Mouse (Mus musculus): ENCODE measurements at regions not wholly inside any gene's neighbourhood (a gene's known extent, or its start where the extent isn't known, plus 50 kb on each side); places are given as distances from the start of the nearest gene placed in this dataset.
A peak's percentile ranks its signal among the peaks of the same experiment; 100 is the strongest.

- DNase-seq (ENCODE audit: low read depth, low spot score), result no peak
These were observed 62.5 kb upstream of the Ube2e1 start for GRCm38 (mm10) chr14:18394071-18394745.

DNA sequence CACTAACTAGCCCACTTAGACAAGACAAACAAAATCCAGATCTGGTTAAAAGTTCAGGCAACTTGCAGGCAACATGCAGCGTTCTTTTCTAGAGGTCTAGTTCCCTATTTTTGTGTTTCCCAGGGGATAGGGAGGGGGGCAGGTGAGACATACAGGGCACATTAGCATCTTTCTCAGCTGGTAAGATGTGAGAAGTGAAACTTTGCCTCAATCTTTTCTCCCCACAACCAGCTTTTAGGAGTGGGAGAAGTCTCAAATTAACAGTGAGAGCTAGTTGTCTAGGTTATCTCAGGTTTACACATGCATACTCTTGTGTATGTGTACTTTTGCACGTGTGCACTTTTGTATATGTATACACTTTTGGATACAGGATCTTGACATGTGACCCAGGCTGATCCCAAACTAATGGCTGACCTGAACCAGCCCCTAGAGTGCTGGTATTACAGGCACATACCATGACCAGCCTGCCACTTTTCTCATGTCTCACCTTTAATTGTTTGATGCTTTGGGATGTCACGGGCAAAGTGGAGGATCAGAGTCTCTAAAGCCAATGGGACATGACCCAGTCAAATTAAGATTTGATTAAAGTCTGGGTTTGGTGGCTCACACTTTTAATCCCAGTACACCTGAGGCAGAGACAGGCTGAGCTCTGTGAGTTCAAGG lies 60.3 kb upstream of the Ube2e1 start:
- no peak for DNase-seq (ENCODE audit: low read depth, low spot score)

DNA sequence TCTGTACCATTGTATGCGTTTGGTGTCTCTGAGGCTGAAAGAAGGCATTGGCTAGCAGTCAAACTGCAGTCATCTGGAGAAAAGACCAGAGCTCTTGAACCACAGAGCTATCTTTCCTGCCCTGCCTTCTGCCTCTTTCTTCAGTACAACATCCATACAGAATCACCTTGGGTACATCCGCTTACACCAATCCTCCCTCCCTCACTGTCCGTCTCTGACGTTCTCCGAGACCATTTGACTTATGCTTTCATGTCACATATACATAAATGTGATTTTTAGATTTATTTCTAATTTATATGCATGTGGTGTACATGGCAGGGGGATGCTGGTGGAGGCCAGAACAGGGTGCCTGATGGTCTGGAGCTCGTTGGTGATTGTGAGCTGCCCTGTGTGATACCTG lies 57.7 kb upstream of the Ube2e1 start:
- DNase-seq (ENCODE audit: low read depth, low spot score), result no peak

DNA sequence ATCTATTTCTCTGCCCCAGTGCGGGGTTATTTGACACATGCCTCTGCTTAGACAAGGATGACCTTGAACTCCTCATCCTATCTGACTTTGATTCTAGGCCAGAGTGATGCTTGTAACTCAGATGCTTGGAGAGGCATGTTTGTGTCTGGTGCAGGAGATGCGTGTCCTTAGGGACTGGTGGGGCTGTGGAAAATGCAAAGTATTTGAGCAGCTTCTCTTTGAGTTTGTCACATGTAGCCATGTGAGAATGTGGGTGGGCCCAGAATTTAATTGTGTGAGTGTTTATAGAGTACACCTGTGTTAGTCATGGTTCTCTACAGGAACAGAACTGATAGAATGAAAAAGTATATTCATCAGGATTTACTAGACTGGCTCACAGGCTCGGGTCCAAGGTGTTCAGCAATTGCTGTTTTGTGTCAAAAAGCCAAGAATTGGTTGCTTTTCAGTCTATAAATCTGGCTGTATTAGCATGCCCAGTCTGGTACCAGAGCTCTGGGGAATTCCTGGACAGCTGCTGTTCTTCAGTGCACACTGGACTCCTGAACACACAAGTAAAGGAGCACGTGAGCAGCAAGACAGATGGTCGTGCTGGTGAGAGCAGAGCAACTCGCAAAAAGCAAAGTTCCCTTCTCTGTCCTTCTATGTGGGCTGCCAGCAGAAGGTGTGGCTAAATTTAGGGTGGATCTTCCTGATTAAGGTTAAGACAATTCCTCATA lies 54.5 kb upstream of the Ube2e1 start:
- DNase-seq (ENCODE audit: low read depth, low spot score), result peak; percentile 67
